Mouse (Mus musculus) gastrocnemius, postnatal 25 days (tissue): ENCODE measurements around the gene Il31ra. TPM values are rescaled to one million over a fixed set of nuclear protein-coding genes. Genes with fewer than 3 reads are reported as not detected.

ENCODE experiments used
- DNase-seq: peaks from one replicate; pipeline ENCODE4 v3.0.0; 2022
- total RNA-seq, 2 experiments: library from RNA; stranded (reverse); gene quantifications; 1 replicate in 1 of 2; 2 replicates in 1 of 2; pipeline ENCODE4 v1.2.3; 2021

The Il31ra gene
- total RNA-seq, 2 experiments from 2014 or later: not detected

GRCm38 (mm10) chr13:112508487-112508886, 85.7 kb downstream of the Il31ra start:
- no peak for DNase-seq

GRCm38 (mm10) chr13:112507691-112508090, 86.5 kb downstream of the Il31ra start:
- no peak for DNase-seq

GRCm38 (mm10) chr13:112506766-112507165, 87.4 kb downstream of the Il31ra start:
- no peak for DNase-seq

- DNase-seq: no peak
These were observed 88.7 kb downstream of the Il31ra start for GRCm38 (mm10) chr13:112505436-112505835.

GRCm38 (mm10) chr13:112503846-112504245, 90.3 kb downstream of the Il31ra start:
- DNase-seq: no peak

- no peak for DNase-seq
These were observed 93.7 kb downstream of the Il31ra start for GRCm38 (mm10) chr13:112500466-112500865.

- no peak for DNase-seq
These were observed 94.1 kb downstream of the Il31ra start for GRCm38 (mm10) chr13:112500027-112500426.

GRCm38 (mm10) chr13:112494590-112494989, 99.6 kb downstream of the Il31ra start:
- DNase-seq: no peak

- no peak for DNase-seq
These were observed 101.9 kb downstream of the Il31ra start for GRCm38 (mm10) chr13:112492285-112492678.

- DNase-seq: no peak
These were observed 102.4 kb downstream of the Il31ra start for GRCm38 (mm10) chr13:112491636-112492284.

- no peak for DNase-seq
These were observed 104.1 kb downstream of the Il31ra start for GRCm38 (mm10) chr13:112490036-112490435.

- DNase-seq: no peak
These were observed 107.5 kb downstream of the Il31ra start for GRCm38 (mm10) chr13:112486676-112487075.

- DNase-seq: no peak
These were observed 107.9 kb downstream of the Il31ra start for GRCm38 (mm10) chr13:112486236-112486635.

- no peak for DNase-seq
These were observed 111.1 kb downstream of the Il31ra start for GRCm38 (mm10) chr13:112483015-112483414.

GRCm38 (mm10) chr13:112482525-112482924, 111.6 kb downstream of the Il31ra start:
- DNase-seq: no peak

GRCm38 (mm10) chr13:112479926-112480325, 114.2 kb downstream of the Il31ra start:
- DNase-seq: no peak

GRCm38 (mm10) chr13:112479032-112479431, 115.1 kb downstream of the Il31ra start:
- no peak for DNase-seq

GRCm38 (mm10) chr13:112473757-112474755, 120.1 kb downstream of the Il31ra start:
- DNase-seq: no peak

GRCm38 (mm10) chr13:112472401-112473023, 121.6 kb downstream of the Il31ra start:
- DNase-seq: no peak

GRCm38 (mm10) chr13:112471201-112471600, 123.0 kb downstream of the Il31ra start:
- no peak for DNase-seq
